Mouse (Mus musculus): ENCODE measurements around the gene Skap2.

Gene Skap2

DNA sequence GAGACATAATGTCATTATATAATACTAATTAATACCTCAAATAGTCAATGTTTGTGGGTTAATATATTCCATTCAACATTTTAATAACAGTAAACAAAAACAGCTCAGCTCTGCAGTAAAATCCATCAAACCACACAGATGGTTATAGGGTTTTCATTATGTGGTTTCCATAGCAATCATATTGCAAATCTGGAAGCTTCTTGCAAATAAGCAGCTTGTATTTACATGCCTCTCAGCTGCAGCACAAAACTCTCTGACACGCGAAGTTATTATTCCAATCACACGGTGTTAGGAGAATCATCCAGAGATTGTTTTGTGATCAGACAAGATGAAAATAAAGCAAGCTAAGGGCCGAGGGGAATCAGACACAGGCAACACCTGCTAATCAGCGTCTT, 129.5 kb downstream of the Skap2 start:
- no peak for DNase-seq

GRCm38 (mm10) chr6:51882266-51882879, 130.0 kb downstream of the Skap2 start:
- no peak for DNase-seq

DNA sequence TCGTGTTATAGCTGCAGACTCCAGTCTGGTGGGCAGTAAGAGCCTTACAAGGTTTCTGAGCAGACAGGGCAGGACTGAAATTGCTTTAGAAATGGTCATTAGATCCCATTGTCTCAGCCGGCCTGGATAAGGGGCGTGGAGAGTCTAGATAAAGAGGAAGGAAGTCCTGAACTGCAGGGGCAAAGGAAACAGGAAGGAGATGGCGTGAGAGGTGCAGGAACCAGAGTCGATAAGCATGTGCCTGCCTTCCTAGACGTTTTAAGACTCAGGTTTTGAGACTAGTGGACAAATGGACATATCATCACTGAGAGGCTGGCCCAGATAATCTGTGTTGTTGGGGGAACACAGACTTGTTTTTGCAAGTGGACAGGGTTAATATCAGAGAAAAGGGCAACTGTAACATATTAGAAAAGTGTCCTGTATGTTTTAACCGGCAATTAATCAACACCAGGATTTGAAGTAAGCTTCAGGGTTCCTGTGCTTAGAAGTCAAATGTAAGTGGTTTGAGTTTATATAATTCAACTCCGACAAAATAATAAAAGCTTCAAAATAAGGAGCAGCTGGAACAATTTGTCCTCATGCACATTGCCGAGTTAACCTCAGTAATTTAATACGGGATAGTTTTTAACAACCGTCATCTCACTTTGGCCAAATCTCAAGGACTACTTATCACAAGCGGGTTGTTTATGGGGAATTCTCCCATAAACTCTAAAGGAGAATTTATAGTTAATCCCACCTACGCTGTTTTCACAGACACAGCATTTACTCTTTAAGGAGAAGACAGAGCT, 131.0 kb downstream of the Skap2 start:
- no peak for DNase-seq

DNA sequence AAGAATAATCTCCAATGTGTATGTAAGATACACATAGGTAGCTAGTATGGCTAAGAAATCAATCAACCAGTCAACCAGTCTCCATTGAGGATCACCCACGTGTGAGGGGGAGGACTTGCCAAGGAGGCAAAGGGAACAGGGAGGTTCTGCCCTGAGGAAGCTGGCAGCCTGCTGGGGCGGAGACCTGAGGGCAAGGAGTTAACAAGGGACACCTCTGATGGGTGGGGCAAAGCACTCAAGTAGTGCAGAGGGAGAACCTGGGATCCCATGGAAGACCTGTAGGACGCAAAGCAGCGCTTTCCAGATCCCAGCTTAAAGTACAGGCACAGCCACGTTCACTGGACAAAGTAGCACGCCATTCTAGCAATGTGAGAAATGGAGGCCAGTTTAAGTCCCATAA, 131.6 kb downstream of the Skap2 start:
- DNase-seq: no peak

DNA sequence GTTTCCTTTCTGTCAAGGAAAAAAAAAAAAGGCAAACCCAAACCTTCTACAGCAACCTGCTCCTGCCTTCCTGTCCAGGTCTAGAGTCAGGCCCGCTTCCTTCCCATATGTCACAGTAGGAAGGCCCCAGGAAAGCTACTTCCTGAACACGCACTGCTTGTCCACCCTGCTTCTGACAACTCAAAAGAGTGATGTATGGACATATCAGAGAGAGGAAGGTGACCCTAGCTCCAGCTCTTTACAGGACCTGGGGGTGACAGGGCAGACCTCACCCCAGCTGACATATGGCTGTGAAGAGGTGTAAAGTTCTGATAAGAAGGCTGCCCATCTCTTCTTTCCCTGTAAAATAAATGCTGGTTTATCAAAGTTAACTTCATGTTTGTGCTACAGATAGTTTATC, 133.8 kb downstream of the Skap2 start:
- no peak for DNase-seq

DNA sequence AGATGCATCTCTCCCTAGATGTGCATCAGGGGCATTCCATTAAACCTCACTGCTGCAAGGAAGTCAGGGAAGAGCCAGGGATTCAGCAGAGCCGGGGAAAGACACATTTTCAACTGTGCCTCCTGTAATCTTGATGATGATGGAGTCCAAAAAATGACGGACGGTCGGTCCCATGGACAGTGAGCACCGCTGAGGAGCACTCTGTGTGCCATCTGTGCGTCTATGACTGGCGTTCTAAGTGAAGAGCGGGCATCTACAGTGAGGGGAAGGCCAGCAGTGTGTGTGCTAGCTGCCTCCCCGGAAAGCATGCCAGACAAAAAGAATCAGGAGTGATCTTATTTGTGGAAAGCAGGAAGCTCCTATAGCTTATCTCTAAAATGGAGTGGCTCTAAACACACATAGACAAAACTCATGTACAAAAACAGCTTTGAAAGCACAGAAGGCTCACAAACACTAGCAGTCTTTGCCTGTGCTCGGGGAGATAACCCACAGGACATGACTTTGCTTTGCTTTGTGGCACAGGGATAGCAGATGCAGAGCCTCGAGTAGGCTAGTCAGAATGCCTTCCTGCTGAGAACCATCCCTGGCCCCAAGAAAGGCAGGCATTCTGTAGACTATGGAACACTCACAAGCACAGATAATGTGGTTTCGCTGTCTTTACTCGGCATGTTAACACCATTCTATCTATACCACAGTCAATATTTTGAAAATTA, 135.4 kb downstream of the Skap2 start:
- DNase-seq: no peak

- DNase-seq: no peak
These were observed 136.3 kb downstream of the Skap2 start for GRCm38 (mm10) chr6:51875884-51876626.

DNA sequence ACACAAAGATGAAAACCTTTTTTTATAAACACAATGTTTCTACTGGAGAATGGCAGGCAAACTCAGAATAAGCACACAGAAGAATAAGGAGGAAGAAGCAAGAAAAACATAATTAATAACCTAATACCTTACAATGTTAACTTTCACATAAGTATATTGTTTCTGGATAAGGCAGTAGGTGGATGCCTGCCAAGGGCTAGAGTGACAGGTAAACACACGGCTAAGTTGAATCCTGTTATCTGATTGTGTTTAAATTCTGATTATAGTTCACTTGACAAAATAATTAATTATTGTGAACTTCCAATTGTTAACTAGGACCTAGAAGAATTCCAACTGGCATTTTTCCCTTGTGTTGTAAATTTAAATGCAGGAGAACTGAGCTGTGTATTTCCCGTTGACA, 138.3 kb downstream of the Skap2 start:
- no peak for DNase-seq

- DNase-seq: no peak
These were observed 141.2 kb downstream of the Skap2 start for GRCm38 (mm10) chr6:51871135-51871534.

GRCm38 (mm10) chr6:51870294-51870693, 142.1 kb downstream of the Skap2 start:
- DNase-seq: no peak

DNA sequence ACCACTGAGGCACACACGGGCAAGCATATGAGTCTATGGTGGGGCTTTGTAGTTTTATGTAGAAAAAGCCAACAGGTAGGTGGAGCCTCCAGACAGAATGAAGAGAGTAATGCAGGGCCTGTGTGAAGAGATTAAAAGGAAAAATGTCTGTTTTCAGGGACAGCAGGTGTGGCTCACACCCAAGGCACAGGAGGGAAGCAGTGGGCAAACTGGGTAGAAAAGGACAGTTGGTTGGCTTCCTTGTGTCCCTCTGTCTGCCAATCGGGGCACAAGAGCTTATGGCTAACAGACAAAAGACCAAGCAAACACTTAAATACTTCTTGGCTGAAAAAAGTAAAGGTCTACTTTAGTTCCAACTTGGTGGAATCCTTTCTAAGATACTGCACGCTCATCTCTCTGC, 145.8 kb downstream of the Skap2 start:
- DNase-seq: no peak

- no peak for DNase-seq
These were observed 148.8 kb downstream of the Skap2 start for GRCm38 (mm10) chr6:51863508-51863907.

- DNase-seq: no peak
These were observed 152.0 kb downstream of the Skap2 start for GRCm38 (mm10) chr6:51860300-51860699.

DNA sequence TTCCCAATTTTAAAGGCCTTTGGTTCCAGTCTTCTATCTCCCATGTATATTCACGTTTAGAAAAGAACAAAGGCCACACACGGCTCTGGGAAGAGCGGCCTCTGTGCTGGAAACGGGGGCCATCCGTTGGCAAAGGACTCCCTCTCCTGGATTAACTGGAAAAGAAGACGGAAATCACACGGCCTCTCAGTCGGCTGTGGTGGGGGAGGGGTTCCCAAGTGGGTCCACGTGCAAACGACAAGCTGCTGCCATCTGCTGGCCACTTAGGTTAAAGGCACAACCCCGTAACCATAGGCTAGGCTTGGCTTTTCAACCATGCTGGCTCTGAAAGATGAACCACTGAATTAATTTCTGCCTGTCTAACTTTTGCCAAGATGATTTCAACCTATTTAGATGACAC, 154.5 kb downstream of the Skap2 start:
- peak; percentile 88 for DNase-seq

DNA sequence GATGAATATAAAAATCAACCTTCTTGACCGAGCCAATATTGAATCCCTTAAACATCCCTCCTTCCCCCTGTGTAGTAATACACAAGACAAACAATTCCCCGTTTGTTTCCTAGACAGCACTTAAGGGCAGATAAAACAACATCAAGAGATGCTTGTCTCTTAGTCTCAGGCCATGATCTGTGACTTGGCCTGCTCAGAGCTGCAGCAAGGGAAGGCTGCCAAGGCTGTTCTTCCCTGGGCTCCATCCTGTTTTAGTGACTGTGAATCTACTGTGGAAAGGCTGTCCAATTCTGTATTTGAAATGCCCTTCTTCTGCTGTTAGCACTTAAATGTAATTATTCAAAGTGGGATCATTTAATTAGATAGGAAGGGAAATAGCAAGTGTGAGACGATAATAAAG, 159.1 kb downstream of the Skap2 start:
- DNase-seq: no peak

DNA sequence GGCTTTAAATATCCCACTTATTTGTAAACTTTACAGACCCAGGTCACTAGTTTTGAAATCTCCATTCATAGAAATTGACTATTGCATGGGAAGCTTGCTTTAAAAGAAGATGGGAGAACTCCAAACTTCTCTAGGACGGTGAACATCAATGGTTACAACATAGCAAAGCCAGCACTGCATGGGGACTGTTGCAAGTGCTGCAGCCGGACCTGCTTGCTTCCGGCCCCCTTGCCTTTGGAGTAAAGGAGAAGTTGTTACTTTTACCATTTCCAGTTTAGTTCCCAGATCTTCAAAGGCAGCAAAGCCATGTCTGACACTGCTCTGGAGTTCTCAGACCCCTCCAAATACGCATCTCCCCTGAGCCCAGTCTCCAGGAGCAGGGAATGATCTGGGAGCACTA, 159.7 kb downstream of the Skap2 start:
- DNase-seq: no peak

- no peak for DNase-seq
These were observed 160.8 kb downstream of the Skap2 start for GRCm38 (mm10) chr6:51851544-51851943.

DNA sequence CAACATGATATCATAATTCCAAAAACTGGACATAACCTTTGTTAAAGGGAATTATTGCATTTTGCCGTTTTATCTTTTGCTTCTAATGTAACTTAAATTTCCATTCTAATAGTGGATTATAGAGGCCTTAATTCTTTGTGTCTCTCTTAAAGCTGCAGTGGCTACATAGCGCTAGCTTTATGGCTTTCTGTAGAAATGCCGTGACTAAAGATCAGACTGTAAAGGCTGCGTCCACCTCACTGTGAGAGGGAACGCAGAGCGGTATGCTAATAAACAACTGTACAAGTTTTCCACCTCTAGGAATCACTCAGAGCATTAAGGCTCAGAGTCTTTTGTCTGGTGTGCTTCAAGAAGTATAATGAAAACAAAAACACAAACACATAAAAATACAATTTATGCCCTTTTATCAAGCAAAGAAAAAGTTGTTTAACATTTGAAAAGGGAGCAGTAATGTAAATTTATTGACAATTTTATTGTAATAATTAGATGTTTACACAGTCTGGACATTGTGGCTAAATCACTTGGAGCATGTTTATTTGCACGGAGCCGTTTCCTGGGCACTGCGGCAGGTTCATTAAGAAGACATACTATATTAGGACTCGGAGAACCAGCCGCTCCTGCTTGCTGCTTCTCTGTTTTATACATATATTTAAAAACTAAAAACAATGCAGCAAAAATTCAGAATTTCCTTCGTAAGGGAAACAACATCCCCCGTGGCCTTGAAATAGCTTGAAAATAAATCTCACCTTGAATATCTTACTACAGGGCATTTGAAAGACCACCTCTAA, 162.1 kb downstream of the Skap2 start:
- DNase-seq: no peak

GRCm38 (mm10) chr6:51849561-51849960, 162.8 kb downstream of the Skap2 start:
- DNase-seq: no peak

DNA sequence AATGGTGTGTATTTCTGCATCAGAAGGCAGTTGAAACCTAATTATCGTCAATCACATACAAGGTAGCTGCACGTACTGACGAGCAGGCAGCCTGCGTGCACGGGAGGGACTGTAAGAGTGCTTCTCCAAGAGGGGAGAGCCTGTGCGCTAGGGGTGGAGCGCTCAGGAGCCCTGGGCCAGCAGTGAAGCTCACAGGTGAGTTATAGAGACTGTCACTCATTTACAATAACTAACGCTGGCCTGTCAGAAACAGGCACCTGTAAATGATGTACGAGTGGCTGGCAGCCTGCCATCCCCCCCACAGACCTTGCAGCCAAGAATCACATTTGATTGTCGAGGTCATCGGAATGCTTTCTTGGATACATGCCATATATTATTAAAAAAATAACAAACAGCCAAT, 168.2 kb downstream of the Skap2 start:
- DNase-seq: no peak

DNA sequence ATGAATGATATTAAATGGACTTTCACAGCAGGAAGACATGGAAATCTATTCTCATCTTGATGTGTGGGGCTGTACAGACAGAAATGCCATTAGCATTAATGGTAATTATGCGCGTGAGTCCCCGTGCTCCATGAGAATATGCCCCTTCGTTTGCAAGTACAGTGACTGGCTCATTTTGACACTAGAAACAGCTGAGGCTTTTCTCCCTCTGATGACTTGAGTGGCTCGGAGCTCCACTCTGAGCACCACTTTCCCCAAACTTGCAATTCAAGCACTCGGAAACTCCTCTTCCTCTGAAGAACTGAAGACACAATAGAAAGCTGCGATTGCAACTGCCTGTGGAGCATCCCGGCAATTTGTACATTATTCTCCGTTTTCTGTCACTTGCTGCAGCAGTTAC, 169.3 kb downstream of the Skap2 start:
- DNase-seq: no peak

DNA sequence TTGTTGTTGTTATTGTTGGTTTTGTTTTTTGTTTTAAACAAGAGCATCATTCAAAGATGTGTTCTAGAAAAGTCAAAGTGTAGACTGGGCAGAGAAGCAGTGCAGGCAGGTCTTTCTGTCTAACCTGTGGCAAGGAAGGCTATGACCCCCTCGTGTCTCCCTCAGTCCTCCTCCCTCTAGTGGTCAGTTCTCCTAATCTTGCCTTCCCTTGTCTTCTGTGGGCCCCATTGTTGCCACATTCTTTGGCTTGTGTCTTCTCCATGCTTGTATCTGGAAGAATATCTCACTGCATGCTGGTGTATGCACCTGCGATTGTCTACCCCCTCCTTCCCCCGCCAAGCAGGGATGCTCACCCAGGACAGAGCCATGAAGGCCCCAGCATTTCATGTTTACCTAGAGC, 174.2 kb downstream of the Skap2 start:
- DNase-seq: no peak

GRCm38 (mm10) chr6:51833362-51833761, 179.0 kb downstream of the Skap2 start:
- no peak for DNase-seq
